Mouse (Mus musculus): ENCODE measurements around the gene Chrna10. TPM values are rescaled to one million over a fixed set of nuclear protein-coding genes. Genes with fewer than 3 reads are reported as not detected.

Chrna10 gene
- total and polyA plus RNA-seq, 3 experiments = 0.11 TPM; not detected in 2

GRCm38 (mm10) chr7:102099760-102100661 lies 16.6 kb downstream of the Chrna10 start:
- no peak overlapping the region for H3K4me3 ChIP-seq (ENCODE audit: low read depth, low read length)
- peaks cover 26% of the 10 kb centered on the region for H3K4me1 ChIP-seq (ENCODE audit: insufficient read depth, low read depth, low read length)
- TF ChIP-seq TAL1 (conservative IDR thresholded peaks at IDR 0.05; ENCODE audit: low read depth, low read length) = no peak
- no peak for TF ChIP-seq CTCF (IDR thresholded peaks at IDR 0.05; ENCODE audit: low read depth, low read length)
- no peak for TF ChIP-seq GATA1 (IDR thresholded peaks at IDR 0.05; ENCODE audit: borderline replicate concordance, low read length)
- TF ChIP-seq GATA2 (IDR thresholded peaks at IDR 0.05; ENCODE audit: borderline replicate concordance, low read depth, low read length) = no peak
- TF ChIP-seq POLR2AphosphoS5 (IDR thresholded peaks at IDR 0.05; ENCODE audit: insufficient replicate concordance, low read depth, low read length) = no peak
- ATAC-seq (ENCODE audit: extremely low read depth, insufficient number of reproducible peaks, low FRiP score, poor library complexity, severe bottlenecking) (no peak), DNase-seq (ENCODE audit: low spot score) (no peak)
- peaks cover 72% of the 10 kb centered on the region for H3K27me3 ChIP-seq (ENCODE audit: insufficient read depth, low read length)
- H3K36me3 ChIP-seq (replicated peaks) = no peaks in the 10 kb centered on the region
- no peaks in the 10 kb centered on the region for H3K9me3 ChIP-seq (replicated peaks)

DNA sequence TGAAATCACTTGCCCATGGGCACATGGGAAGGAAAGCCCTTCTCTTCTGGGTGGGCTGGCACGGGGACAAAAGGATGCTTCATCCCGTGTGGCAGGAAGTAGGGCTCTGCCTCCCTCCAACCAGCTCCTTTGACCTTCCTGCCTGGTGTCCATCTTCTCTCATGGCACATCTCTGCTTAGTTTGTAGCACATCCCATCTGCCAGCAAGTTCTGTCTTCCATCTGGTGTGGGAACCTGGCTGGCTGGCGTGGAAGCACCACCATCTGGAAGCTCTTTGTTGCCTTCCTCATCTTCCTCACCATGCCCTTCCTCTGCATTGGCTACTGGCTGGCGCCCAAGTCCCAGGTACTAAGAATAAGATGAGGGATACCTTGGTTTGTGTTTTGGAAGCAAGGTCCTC lies 29.3 kb downstream of the Chrna10 start:
- ATAC-seq (ENCODE audit: extremely low read depth, insufficient number of reproducible peaks, low FRiP score, poor library complexity, severe bottlenecking) (no peak), DNase-seq (ENCODE audit: low spot score) (no peak)
- TF ChIP-seq GATA1 (IDR thresholded peaks at IDR 0.05; ENCODE audit: borderline replicate concordance, low read length) (no peak), POLR2AphosphoS5 (IDR thresholded peaks at IDR 0.05; ENCODE audit: insufficient replicate concordance, low read depth, low read length) (no peak), TAL1 (conservative IDR thresholded peaks at IDR 0.05; ENCODE audit: low read depth, low read length) (no peak), GATA2 (IDR thresholded peaks at IDR 0.05; ENCODE audit: borderline replicate concordance, low read depth, low read length) (no peak), CTCF (IDR thresholded peaks at IDR 0.05; ENCODE audit: low read depth, low read length) (no peak)
- H3K4me1 ChIP-seq (ENCODE audit: insufficient read depth, low read depth, low read length) = no peaks in the 10 kb centered on the region
- H3K36me3 ChIP-seq (replicated peaks) = peaks cover 33% of the 10 kb centered on the region
- no peak overlapping the region for H3K4me3 ChIP-seq (ENCODE audit: low read depth, low read length)
- peaks cover 14% of the 10 kb centered on the region for H3K27me3 ChIP-seq (ENCODE audit: insufficient read depth, low read length)
- no peaks in the 10 kb centered on the region for H3K9me3 ChIP-seq (replicated peaks)

DNA sequence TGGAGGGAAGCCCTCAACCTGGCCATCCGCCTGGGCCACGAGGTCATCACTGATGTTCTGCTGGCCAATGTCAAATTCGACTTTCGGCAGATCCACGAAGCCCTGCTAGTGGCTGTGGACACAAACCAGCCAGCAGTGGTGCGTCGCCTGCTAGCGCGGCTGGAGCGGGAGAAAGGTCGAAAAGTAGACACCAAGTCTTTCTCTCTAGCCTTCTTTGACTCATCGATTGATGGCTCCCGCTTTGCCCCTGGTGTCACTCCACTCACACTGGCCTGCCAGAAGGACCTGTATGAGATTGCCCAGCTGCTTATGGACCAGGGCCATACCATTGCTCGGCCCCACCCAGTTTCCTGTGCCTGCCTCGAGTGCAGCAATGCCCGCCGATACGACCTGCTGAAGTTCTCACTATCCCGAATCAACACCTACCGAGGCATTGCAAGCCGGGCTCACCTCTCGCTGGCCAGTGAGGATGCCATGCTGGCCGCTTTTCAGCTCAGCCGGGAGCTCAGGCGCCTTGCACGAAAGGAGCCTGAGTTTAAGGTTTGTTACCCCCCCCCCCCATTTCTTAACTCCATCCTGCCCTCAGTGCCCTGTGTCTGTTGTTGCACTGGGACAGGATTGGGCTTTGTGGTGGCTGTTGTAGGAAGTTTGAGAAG lies 32.5 kb downstream of the Chrna10 start:
- ATAC-seq (ENCODE audit: extremely low read depth, insufficient number of reproducible peaks, low FRiP score, poor library complexity, severe bottlenecking) = no peak
- Histone ChIP-seq H3K36me3 (replicated peaks) (peaks cover 63% of the 10 kb centered on the region), H3K27me3 (ENCODE audit: insufficient read depth, low read length) (peaks cover 3% of the 10 kb centered on the region; the same call in 1 of the 2 replicates), H3K9me3 (replicated peaks) (no peaks in the 10 kb centered on the region), H3K4me1 (ENCODE audit: insufficient read depth, low read depth, low read length) (no peaks in the 10 kb centered on the region), H3K4me3 (ENCODE audit: low read depth, low read length) (no peak overlapping the region)
- no peak for TF ChIP-seq TAL1 (conservative IDR thresholded peaks at IDR 0.05; ENCODE audit: low read depth, low read length)
- TF ChIP-seq POLR2AphosphoS5 (IDR thresholded peaks at IDR 0.05; ENCODE audit: insufficient replicate concordance, low read depth, low read length) = no peak
- TF ChIP-seq CTCF (IDR thresholded peaks at IDR 0.05; ENCODE audit: low read depth, low read length) = no peak
- no peak for TF ChIP-seq GATA2 (IDR thresholded peaks at IDR 0.05; ENCODE audit: borderline replicate concordance, low read depth, low read length)
- no peak for TF ChIP-seq GATA1 (IDR thresholded peaks at IDR 0.05; ENCODE audit: borderline replicate concordance, low read length)
- no peak for DNase-seq (ENCODE audit: low spot score)

- TF ChIP-seq GATA1 (IDR thresholded peaks at IDR 0.05; ENCODE audit: borderline replicate concordance, low read length) = no peak
- TF ChIP-seq TAL1 (conservative IDR thresholded peaks at IDR 0.05; ENCODE audit: low read depth, low read length) = no peak
- TF ChIP-seq GATA2 (IDR thresholded peaks at IDR 0.05; ENCODE audit: borderline replicate concordance, low read depth, low read length) = no peak
- no peak for TF ChIP-seq CTCF (IDR thresholded peaks at IDR 0.05; ENCODE audit: low read depth, low read length)
- TF ChIP-seq POLR2AphosphoS5 (IDR thresholded peaks at IDR 0.05; ENCODE audit: insufficient replicate concordance, low read depth, low read length) = no peak
- H3K4me3 ChIP-seq (ENCODE audit: low read depth, low read length) = no peak within 1 kb of the TSS
- no peaks in the 10 kb centered on the region for H3K9me3 ChIP-seq (replicated peaks)
- DNase-seq (ENCODE audit: low spot score) (no peak), ATAC-seq (ENCODE audit: extremely low read depth, insufficient number of reproducible peaks, low FRiP score, poor library complexity, severe bottlenecking) (no peak)
- H3K27me3 ChIP-seq (ENCODE audit: insufficient read depth, low read length) = no peaks in the 10 kb centered on the region; the same call in 1 of the 2 replicates
- H3K36me3 ChIP-seq (replicated peaks) = peaks cover 77% of the 10 kb centered on the region
- H3K4me1 ChIP-seq (ENCODE audit: insufficient read depth, low read depth, low read length) = no peaks in the 10 kb centered on the region
Measured at GRCm38 (mm10) chr7:102082816-102083215, 33.8 kb downstream of the Chrna10 start, which contains the start of gene Trpc2. Gene Trpc2 (plus strand): TSS chr7:102083116.

DNA sequence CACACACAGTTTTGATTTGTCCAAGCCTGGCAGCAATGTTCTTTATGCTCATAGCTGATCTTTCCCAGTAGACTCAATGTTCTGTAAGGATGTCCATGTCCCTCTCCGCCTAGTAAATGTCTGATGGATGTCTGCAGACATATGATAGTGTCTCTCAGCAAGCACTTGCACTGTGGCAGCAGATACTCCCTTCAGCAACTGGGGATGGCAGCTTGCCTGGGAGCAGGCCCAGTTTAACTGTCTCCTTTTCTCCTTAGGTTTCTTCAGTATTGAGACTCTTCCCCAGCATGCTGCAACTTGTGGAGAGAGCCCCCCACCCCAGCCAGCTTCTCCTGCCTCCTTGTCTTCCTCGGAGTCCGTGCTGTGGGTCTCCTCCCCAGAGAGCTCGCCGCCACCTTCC lies 34.8 kb downstream of the Chrna10 start:
- no peak overlapping the region for H3K4me3 ChIP-seq (ENCODE audit: low read depth, low read length)
- ATAC-seq (ENCODE audit: extremely low read depth, insufficient number of reproducible peaks, low FRiP score, poor library complexity, severe bottlenecking) (no peak), DNase-seq (ENCODE audit: low spot score) (no peak)
- H3K9me3 ChIP-seq (replicated peaks) = no peaks in the 10 kb centered on the region
- TF ChIP-seq GATA2 (IDR thresholded peaks at IDR 0.05; ENCODE audit: borderline replicate concordance, low read depth, low read length) = no peak
- TF ChIP-seq POLR2AphosphoS5 (IDR thresholded peaks at IDR 0.05; ENCODE audit: insufficient replicate concordance, low read depth, low read length) = no peak
- no peak for TF ChIP-seq TAL1 (conservative IDR thresholded peaks at IDR 0.05; ENCODE audit: low read depth, low read length)
- no peak for TF ChIP-seq GATA1 (IDR thresholded peaks at IDR 0.05; ENCODE audit: borderline replicate concordance, low read length)
- TF ChIP-seq CTCF (IDR thresholded peaks at IDR 0.05; ENCODE audit: low read depth, low read length) = no peak
- peaks cover 87% of the 10 kb centered on the region for H3K36me3 ChIP-seq (replicated peaks)
- H3K27me3 ChIP-seq (ENCODE audit: insufficient read depth, low read length) = no peaks in the 10 kb centered on the region; the same call in 1 of the 2 replicates
- peaks cover 2% of the 10 kb centered on the region; the same call in 1 of the 2 replicates for H3K4me1 ChIP-seq (ENCODE audit: insufficient read depth, low read depth, low read length)

- Histone ChIP-seq H3K9me3 (replicated peaks) (no peaks in the 10 kb centered on the region), H3K4me3 (ENCODE audit: low read depth, low read length) (no peak overlapping the region), H3K4me1 (ENCODE audit: insufficient read depth, low read depth, low read length) (peaks cover 2% of the 10 kb centered on the region; the same call in 1 of the 2 replicates), H3K36me3 (replicated peaks) (peaks cover 96% of the 10 kb centered on the region), H3K27me3 (ENCODE audit: insufficient read depth, low read length) (no peaks in the 10 kb centered on the region)
- DNase-seq (ENCODE audit: low spot score) (no peak), ATAC-seq (ENCODE audit: extremely low read depth, insufficient number of reproducible peaks, low FRiP score, poor library complexity, severe bottlenecking) (no peak)
- TF ChIP-seq GATA2 (IDR thresholded peaks at IDR 0.05; ENCODE audit: borderline replicate concordance, low read depth, low read length) (no peak), GATA1 (IDR thresholded peaks at IDR 0.05; ENCODE audit: borderline replicate concordance, low read length) (no peak), TAL1 (conservative IDR thresholded peaks at IDR 0.05; ENCODE audit: low read depth, low read length) (no peak), CTCF (IDR thresholded peaks at IDR 0.05; ENCODE audit: low read depth, low read length) (no peak), POLR2AphosphoS5 (IDR thresholded peaks at IDR 0.05; ENCODE audit: insufficient replicate concordance, low read depth, low read length) (no peak)
Measured at GRCm38 (mm10) chr7:102080311-102080710, 36.3 kb downstream of the Chrna10 start.
